Mouse (Mus musculus): Measurements from ENCODE around the gene Zfp839.

The Zfp839 gene

DNA sequence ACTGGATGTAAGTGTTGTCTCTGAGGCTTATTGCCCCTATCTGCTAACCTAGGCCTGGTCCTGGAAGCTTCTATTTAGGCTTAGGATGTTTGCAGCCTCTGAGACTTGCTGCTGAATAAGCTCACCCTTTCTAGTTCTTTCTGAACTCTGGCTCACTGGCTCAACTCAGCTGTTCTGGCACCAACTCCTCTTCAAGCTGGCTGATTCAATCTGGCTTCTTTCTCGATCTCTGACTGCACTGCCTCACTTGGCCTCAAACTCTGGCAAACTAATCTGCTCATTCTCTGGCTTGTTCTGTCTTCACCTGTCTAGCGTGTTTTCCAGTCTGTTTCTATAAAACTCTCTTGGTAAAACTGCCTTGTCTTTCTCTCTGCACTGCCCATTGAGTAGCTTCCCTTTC, 25.3 kb downstream of the Zfp839 start:
- no peak for DNase-seq (ENCODE audit: low spot score in 2 of 2)

- DNase-seq (ENCODE audit: low spot score in 2 of 2): no peak
Observed at GRCm38 (mm10) chr12:110882291-110882690, 32.2 kb downstream of the Zfp839 start.

DNA sequence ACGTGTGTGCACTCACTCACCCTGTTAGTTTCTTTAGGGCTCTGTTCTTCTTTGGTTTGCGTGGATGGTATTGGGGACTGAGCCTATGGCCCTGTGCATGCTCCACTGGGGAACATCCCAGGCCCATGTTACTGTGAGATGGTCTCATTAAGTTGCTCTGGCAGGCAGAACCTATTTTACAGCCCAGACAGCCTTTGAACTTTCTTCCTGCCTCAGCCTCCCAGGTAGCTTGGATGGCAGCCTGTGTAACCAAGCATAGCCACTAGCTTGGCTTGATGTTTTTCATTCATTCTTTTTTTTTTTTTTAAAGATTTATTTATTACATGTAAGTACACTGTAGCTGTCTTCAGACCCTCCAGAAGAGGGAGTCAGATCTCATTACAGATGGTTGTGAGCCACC, 35.2 kb downstream of the Zfp839 start:
- DNase-seq (ENCODE audit: low spot score in 2 of 2): no peak

- DNase-seq (ENCODE audit: low spot score in 2 of 2): no peak
Observed at GRCm38 (mm10) chr12:110888106-110888505, 38.1 kb downstream of the Zfp839 start.

- peak; percentile 31 to 43 for DNase-seq (ENCODE audit: low spot score in 2 of 2)
Observed at GRCm38 (mm10) chr12:110888606-110889005, 38.6 kb downstream of the Zfp839 start.

DNA sequence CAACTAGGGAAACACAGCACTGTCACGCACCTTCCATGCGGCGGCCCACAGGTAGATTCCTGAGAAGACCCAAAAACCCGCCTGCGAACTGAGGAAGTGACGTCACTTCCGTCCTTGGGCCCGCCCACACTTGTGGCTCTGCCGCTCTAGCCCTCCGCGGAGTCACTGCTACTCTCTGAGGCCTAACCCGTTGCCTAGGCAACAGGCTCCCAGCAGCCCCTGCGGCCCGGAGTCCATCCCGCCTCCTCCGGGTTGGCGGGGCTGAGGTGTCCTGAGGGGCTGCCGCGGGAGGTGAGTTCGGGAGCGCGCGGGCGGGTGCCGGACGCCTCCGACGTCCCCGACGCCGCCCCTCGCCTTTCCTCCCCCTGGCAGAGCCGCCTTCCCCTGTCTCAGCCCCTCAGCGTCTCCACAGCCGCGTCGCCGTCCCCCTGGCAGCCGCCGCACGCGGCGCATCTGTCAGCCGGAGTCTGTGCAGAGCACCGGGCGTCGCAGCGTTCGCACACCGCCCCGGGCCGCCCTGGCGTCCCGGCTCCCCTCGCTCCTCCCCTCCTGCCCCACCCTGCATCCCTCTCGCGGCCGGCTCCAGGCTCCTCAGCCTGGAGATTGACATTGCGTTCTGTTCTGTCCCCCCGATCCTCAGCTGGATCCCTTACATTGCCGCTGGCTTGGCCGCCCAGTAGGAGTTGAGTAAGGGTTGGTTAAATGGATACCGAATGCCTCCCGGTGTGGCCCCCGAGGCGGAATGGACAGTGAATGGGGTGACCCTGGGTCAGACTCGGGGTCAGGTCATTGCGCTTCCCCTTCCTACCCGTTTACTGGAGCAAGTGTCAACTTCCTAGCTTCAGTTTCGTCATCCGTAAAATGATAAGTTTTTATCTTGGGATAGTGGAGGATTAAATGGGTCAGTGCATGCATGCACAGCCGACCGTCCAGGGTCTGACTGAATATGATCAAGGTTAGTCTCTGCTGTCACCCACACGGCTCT, 39.3 kb downstream of the Zfp839 start, which contains the start of the genes Cinp and Tecpr2:
Gene Cinp (minus strand): TSS at position 110 of the 985 bp plus-strand sequence.
Gene Tecpr2 (plus strand): TSS at position 229 of the 985 bp plus-strand sequence.
- DNase-seq (ENCODE audit: low spot score in 2 of 2): peak; percentile 91 to 95

DNA sequence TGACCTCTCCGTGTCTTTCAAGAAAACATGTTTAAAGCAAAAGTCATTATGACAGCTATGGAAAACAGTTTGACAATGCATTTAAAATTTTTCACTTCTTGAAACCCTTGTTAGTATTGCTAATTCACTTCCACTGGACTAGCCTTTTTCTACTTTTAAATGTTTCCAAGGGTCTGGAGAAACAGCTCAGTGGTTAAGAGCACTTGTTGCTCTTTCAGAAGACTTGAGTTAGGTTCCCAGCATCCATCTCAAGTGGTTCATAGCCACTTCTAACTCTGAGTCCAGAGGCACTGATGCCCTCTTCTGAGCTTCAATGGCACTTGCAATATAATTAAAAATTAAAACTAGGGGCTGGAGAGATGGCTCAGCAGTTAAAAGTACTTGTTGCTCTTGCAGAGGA, 41.8 kb downstream of the Zfp839 start:
- no peak for DNase-seq (ENCODE audit: low spot score in 2 of 2)

- no peak for DNase-seq (ENCODE audit: low spot score in 2 of 2)
Observed at GRCm38 (mm10) chr12:110902106-110902505, 52.1 kb downstream of the Zfp839 start.

GRCm38 (mm10) chr12:110903536-110903935, 53.5 kb downstream of the Zfp839 start:
- no peak for DNase-seq (ENCODE audit: low spot score in 2 of 2)

DNA sequence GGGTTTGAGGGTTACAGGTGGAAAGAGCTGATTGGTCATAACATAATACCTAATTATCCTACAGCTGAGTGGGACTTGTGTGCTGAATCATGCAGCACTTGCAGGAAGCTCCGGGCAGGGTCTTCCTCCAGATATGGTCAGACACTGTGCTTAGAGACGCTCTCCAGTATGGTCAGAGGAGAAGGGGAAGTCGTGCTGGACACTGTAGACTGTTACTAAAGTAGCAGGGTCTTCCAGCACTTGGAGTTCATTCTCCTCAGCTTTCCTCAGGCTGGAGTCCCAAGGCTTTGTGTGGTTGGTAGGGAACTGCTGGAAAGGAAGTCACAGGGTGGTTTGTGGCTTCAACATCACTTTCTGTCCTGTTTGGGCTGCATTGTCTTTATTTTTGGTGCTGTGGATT, 57.8 kb downstream of the Zfp839 start:
- DNase-seq (ENCODE audit: low spot score in 2 of 2): no peak

DNA sequence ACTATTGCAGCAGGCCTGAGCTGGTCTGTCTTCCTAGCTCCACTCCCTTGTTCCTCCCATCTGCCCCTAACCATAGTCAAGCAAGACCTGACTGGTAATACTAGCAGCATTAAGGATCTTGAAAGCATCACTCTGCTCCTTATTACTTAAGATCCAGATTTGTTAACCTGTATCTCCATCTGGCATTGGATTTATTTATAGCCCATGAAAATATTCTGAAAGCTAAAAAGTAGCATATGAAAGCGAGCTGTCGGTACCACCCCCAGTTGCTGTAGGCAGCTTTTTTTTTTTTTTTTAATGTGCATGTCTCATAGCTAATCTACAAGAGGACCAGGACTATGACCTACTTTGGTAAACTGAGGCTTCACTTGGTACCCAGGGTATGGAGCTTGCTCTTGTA, 59.9 kb downstream of the Zfp839 start:
- DNase-seq (ENCODE audit: low spot score in 2 of 2): no peak

- DNase-seq (ENCODE audit: low spot score in 2 of 2): no peak
Observed at GRCm38 (mm10) chr12:110915761-110916160, 65.7 kb downstream of the Zfp839 start.
